Mouse (Mus musculus) ovary, postnatal 10 days (tissue): ENCODE measurements around the gene Ndufc1.
"Not testable (repeated sequence)": the region's sequence is repeated elsewhere in the genome, so short reads cannot be mapped to it uniquely, and the experiment has no call there.

Experiments used
- DNase-seq: peaks from one replicate; pipeline ENCODE4 v3.0.0; 2022; ENCODE audit warnings: low spot score

Ndufc1 gene

DNA sequence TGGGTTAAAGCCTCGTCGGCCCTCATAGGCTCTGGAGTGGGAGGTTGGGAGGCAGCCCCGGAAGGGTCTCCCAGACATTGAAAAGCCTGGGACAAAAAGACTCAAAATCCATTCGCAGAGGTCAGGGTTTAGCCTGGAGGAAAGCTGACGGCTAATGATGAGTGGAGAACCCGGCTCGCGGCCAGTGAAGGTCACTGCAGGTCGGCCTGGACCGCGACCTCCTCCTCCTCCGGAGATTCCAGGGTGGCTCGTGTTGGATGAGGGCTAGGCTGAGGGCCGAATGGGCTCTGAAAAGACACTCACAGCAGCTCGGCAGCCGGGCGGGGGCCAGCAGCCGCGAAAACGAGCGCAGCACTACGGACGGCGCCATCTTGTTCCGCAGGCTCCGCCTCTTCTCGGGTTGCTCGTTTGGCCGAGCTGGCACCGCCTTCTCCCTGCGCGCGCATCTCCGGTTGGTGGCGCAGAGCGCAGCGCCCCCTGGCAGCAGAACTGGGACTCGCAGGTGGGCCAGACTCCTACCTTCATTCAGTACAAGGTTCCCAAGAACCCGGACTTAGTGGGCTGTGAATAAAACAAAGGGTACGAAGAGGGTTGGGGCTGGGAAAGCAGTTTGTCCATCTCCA is at the start of gene Ndufc1:
Ndufc1 (minus strand) TSS at position 428 of the 623 bp plus-strand sequence.
- DNase-seq, result peak; percentile 99

DNA sequence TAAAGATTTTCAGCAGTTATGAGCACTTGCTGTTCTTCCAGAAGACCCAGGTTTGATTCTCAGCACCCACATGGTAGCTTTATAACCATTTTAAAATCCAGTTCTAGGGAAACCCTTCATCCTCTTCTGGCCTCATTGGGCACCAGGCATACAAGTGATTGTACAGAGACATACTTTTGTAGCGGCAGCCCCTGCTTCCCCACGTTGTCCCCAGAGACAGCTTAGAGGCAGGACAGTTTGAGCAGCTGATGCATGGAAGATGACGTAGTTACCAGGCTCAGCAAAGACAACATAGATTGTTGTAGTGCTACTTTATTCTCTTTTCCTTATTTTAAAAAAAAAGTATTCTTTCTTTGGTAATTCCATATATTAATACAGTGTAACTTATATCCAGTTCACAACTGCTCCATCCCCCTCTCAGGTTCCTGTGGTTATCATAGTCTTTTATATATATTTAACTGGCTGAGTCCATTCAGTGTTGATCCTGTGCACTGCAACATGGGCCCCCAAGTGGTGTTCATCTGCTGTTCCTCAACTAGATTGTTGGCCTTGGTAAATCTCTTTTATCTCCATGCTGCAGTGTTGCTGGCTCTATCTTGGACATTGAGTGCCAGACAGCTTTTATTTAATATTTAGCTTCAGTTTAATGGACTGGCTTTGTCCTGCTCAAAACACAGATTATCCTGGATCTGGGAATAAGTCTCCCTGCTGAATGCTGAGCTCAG is 26.2 kb upstream of the Ndufc1 start:
- DNase-seq, result no peak

DNA sequence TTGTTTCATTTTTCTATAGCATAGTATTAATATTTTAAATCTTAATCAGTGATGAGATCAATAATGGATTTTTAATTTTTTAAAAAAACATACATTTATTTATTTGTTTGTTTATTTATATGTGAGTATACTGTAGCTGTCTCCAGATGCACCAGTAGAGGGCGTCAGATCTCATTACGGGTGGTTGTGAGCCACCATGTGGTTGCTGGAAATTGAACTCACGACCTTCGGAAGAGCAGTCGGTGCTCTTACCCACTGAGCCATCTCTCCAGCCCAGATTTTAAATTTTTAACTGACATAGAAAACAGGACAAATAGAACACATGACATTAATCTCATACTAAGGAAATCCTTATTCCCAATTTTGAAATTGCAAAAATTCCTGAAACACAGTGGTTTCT is 25.6 kb upstream of the Ndufc1 start:
- DNase-seq, result not testable (repeated sequence)

DNA sequence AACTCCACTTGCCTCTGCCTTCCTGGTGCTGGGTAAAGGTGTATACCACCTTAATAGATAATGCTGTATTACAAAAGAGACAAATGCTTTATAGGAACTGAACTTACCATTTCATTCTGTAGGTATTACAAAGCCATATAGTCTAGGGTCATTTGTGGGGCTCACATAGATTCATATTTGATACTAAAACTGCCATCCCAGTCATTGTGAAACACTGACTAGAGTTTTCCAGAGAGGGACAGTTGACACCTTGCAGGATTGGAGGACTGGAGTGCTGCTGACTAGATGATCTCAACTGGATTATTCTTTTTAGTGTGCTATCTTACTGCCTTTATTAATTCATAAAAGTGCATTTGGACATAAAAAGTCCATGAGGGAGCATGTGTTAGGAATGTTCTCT is 16.6 kb upstream of the Ndufc1 start:
- DNase-seq, result no peak

DNA sequence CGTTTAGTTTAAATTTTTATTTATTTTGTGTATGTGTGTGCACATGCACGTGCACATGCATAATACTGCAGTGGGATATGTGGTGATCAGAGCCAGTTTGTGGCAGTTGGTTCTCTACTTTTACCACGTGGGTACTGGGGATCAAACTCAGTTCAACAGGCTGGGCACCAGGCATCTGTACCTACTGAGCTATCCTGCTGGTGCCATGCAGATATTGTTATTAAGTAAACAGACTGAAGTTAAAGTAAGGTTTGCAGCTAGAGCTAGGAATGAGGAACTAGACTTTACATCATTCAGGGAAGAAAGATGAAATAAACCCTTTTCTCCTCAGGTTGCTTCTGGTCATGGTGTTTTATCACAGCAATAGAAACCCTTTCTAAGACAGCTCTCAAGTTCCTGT is 13.1 kb upstream of the Ndufc1 start:
- DNase-seq, result no peak

DNA sequence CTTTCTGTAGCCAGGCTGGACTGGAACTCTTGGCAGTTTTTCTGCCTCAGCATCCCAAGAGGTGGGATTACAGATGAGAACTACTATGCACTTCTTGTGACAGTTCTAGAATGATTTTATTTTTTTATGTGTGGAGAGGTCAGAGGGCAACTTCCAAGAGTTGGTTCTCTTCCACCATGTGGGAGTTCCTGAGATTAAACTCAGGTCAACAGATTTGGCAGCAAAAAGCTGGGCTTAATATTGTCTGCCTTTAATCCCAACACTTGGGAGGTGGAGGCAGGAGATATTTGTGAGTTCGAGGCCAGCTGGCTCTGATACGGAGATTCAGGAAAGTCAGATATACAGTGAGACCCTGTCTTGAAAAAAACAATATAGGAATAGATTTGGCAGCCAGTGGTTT is 9.2 kb upstream of the Ndufc1 start:
- no peak for DNase-seq

DNA sequence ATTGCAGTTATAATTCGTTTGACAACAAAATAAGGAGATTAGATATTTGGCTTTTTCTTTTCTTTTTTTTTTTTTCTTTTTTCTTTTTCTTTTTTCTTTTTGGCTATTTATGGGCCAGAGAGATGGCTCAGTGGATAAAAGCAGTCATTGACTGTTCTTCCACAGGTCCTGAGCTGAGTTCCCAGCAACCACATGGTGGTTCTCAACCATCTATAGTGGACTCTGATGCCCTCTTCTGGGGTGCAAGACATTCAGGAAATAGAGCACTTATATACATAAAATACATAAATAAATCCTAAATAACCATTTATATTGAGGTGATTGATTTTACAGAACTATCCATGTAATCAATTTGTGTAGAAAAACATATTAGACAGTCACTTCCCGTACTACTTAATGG is 8.7 kb upstream of the Ndufc1 start:
- DNase-seq, result no peak

DNA sequence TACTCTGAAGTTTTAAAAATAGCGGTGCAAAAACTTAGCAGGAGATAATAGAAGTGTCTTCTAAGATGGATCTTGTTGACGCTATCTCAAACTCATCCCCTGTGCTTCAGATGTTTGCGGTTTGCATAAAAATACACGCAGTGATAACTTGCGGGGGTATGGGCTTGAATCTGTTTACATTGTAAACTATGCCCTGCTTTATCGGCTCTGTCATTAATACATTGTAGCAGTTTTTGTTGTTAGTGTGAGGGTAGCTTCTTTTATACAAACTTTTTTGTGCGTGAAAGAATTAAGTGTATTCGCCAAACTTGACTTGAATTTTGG is 8.3 kb upstream of the Ndufc1 start:
- no peak for DNase-seq

DNA sequence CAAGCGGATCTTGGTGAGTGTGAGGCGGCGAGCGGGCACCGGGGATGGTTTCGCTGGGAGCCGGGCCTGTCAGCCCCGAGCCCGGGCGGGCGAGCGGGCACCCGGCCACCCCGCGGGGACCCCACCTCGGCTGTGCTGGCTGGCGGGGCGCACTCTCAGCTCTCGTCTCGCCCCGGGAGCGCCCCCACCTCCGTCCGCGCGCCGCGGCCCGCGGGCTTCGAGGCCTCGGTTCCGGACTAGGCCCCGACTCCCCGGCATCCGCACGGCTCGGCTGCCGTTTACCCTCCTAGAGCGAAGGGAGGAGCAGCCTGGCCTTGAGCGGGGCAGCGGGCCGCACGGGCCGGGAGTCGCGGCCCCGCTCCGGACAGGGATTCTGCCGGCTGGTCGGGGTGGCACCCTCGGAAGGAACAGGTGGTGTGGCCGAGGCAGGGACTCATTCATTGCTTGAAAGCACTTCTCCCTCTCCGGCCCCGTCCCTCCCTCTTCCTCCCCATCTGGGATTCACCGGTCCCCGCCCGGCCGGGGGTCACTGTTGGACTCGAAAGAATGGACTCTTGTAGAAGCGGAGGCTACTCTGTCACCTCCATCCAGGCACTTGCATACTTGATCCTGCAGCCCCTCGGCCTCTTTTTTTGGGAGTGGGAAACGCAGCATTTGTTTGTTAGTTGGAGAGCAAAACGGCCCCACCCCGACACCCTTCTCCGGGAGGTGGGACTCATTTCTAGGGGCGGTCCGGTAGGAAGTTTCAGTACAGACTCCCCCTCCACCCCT is 7.8 kb upstream of the Ndufc1 start:
- peak; percentile 38 for DNase-seq

DNA sequence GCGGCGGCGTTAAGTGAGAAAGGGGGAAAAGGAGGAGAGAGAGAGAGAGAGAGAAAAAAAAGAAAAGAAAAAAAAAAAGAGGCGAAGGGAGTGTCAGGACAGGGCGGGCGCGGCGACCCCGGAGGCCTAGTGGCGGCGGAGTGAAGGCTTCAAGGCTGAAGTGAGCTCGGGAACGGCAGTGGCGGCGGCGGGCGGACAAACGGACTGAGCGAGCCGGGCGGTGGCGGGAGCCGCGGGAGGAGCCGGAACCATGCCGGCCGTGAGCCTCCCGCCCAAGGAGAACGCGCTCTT is 7.2 kb upstream of the Ndufc1 start:
- no peak for DNase-seq

DNA sequence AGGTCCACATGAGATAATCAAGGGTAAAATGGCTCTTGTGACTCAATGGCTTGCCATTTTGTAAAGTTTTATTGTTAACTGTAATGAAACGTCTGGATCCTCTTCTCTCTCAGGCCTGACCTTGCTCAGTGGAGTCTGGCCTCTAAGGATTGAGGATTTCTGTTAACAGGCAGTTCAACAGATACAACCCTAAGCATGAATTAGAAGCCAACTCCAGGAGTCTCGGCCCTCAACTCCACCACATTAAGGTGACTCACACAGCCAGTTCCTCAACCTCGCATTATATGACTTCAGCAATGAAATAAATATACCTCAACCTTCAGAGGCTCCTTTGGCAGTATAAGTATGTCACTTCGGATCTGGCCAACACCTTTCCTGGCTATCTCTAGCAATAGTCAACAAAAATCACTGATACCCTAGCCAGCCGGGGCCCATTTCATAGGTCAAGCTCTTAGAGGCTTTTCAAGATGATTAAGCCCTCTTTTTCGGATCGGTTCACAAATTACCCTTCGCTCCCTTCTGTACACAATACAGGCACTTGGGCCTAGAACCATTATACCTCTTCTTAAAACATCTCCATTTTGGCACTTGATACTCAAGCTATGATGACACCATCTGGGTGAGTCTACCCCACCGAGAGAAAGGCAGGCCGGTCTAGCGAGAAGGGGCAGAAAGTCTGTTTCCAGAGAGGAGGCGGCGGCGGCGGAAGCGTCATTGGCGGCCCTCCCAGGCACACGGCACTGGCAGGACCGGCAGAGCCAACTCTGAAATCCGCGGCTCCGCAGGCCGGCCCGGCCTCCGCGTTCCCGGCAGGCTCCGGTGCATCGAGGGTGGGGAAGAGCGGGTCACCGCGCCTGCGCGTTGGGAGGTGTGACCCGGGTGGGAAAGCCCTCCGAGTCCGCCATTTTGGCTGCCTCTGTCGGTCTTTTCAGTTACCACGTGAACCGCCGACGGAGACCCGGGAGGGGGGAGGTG is 6.6 kb upstream of the Ndufc1 start, which contains the start of gene Naa15:
Naa15 (plus strand) TSS at position 51 of the 975 bp plus-strand sequence.
- peak; percentile 91 for DNase-seq

DNA sequence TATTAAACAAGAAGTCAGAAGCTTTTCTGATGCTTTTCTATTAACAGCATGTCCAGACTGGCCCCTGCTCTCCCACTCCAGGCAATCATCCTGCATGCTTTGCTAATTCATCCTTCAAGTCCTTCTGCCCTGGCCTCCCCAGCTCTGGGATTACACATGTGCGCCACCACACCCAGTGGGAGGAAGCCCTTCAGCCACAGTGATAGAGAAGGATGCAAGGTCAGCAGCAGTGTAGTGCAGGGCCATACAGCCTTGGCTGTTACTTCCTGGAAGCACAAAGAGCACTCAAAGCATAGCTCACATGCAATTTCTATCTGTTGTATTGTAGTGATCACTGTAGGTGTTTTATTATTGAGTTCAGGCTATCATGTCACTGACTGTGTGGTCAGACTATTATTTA is 4.5 kb upstream of the Ndufc1 start:
- DNase-seq, result no peak

DNA sequence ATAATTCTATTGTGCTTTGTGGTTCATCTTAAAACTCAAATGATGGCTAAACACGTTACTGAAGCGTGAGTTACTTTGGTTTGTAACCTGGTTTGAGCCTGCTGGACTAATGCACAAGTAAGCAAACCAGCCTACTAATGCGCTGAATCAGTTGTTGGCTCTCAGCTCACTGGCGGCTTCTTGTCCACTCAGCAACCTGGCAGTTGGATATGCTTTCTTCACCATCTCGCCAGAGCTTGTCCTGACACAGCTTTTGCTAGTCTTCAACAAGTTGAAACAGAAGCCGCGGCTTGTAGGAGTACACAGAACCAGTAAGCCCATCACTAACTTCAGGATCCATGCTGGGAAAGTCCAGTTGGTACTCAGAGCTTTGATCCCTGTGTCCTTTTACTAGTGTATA is 3.7 kb upstream of the Ndufc1 start:
- DNase-seq, result no peak

DNA sequence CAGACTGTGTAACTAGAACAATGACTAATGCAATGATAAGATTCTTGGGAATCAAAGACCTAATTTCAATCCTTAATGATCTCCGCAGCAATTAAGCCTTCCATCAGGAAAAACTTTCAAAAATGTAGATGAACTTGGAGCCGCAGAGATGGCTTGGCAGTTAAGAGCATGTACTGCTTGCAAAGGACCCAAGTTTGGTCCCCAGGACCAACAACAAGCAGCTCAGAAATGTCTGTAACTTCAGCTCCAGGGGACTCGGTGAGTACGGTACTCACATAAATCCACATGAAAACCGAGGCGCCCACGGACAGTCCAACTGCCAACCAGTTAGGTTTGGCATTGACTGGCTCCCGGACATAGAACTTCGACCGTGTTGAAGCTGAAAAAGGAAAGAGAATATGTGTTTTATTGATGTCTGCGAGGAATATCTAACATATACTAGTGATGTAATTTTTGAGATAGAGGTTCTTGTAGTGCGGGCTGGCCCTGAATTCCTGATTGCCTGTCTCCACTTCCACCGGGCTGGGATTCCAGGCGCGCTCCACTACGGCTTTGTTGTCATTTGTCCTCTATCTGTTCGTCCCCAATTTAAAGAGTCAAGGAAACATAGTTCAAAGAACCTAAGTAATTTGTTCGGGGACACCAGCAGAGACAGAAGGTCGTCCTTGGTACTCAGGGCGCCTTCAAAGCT is 773 bp downstream of the Ndufc1 start:
- DNase-seq, result no peak

DNA sequence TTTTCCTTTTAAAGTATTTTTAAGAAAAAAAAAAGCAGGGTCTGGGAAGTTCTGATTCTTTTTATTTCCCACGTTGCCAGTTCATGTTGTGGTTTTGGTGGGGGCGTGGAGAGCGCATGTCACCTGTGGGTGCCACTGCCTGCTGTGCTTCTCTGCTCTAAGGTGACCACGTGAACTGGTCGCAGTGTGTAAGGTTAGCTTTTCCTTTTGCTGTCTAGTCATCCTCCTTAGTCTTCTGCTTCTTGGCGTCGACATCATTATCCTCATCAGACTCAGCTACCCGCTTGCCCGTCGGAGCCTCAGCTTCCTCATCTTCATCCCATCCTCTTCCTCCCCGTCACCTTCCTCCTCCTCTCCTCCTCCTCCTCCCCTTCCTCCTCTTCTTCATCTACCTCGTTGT is 6.2 kb downstream of the Ndufc1 start:
- no peak for DNase-seq

DNA sequence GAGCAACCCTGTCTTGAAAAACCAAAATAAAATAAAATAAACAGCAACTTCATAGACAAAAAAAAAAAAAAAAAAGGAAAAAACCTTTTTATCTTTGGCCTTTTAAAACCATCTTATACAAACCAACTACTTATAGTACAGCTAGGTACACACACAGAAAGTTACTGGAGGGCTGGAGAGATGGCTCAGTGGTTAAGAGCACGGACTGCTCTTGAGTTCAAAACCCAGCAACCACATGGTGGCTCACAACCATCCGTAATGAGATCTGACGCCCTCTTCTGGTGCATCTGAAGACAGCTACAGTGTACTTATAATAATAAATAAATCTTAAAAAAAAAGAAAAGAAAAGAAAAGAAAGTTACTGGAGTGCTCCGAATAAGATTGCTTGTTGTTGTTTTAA is 6.7 kb downstream of the Ndufc1 start:
- not testable (repeated sequence) for DNase-seq

DNA sequence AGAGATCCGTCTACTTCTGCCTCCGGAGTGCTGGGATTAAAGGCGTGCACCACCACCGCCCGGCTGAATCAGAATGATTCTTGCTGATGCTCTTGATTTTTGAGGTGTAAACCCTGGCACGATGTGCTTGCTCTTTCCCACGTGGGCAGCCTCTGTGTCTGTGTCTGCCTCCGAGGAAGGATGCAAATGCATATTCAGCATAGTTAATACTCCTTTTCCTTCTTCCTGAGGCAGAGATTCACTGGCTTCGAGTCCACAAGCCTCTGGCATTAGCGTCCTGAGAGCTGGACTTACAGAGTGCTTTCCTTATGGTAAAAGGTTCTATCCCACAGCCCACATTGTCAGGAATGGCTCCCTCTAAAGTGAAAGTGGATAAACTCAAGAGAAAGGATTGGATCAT is 8.1 kb downstream of the Ndufc1 start:
- DNase-seq, result no peak

DNA sequence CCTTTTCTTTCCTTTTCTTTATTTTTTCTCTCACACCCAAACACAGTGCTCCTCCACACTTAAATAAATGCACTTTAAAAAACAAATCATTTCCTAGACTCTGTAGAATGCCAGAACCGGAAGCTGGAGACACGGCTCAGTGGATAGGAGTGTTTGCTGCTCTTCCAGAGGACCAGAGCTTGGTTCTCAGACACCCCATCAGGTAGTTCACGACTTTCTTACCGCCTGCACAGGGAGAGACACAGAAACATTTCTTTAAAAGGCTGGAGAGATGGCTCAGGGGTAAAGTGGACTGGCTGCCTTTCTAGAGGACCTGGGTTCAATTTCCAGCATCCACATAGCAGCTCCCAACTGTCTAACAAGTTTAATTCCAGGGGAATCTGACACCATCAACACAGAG is 9.3 kb downstream of the Ndufc1 start:
- DNase-seq, result no peak

DNA sequence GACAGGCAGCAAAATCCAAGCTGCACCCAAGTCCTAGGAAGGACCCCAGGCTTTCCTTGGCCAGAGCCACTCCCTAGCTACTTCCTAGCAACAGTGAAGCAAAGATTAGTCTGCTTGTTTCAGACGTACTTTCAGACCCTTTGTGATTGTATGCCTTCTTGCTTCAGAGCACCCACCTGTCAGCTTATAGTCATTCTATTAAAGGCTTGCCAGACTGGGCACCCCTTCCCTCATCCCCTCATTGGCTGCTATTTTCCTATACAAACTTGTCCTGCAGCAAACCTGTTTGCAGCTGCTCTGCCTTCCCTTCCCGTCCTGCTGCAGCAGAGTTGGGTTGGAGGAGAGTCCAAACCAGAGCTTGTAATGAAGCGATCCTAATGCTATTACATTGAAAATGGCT is 10.1 kb downstream of the Ndufc1 start:
- DNase-seq, result no peak

DNA sequence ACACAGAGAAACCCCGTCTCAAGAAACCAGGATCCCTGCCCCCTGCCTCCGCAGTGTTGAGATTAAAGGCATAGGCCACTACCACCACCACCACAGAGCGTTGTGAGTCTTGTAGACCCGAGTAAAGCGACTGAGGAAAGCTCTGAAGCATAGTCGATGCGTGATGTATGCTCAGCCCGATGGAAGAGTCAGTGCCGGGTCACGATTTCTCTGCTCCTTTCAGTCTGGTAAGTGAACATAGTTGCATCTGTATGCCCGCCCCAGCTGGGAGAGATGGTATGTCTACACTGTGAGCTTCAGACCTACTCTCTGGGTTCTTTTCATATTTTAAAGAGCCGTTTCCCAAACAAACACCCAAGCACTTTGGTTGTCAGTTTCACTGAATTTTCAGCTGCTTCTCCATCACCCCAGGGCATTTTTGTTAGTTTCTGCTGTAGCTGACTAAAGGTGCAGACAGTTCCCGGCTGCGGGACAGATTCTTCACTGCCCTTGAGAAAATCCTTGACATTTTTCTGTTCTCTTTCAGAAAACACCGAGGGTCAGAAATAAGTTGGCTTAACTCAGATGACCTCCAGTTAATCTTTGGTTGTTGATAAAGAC is 11.0 kb downstream of the Ndufc1 start:
- no peak for DNase-seq
